Mouse (Mus musculus) bone marrow, adult 2 months (tissue): ENCODE results near the gene Ppargc1a.

Source experiments
- CTCF ChIP-seq: fragments of 200-500 bp; IDR thresholded peaks from 2 replicates; pipeline ENCODE4 v1.5.1; 2011; ENCODE audit warnings: low read length, control low read depth; ENCODE audit not compliant: control insufficient read depth, insufficient read depth
- POLR2A ChIP-seq: fragments of 200-500 bp; IDR thresholded peaks from 2 replicates; pipeline ENCODE4 v1.6.1; 2011; ENCODE audit warnings: low read depth, mild to moderate bottlenecking, control low read depth, low read length, borderline replicate concordance; ENCODE audit not compliant: control insufficient read depth

DNA sequence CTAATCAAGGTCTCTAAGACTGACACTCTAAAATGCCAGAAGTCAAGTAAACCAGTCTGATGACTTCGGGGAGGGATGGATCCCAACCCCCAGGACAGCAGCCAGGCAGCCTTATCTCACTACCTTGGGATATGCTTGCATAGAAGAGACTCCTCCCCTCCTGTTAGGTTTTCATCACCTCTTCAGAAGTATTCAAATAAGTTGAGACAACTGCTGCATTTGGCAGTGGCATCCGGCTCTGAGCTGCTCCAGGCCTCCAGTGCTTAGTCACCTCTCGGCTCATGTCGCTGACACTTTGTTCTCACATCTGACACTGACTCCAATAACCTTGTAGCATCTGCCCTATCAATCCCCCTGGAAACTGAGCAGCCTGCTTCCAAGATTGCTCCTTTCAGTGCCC is 127.8 kb downstream of the Ppargc1a start:
- TF ChIP-seq CTCF (no peak), POLR2A (no peak)
